Mouse (Mus musculus): ENCODE measurements at regions not wholly inside any gene's neighbourhood (a gene's known extent, or its start where the extent isn't known, plus 50 kb on each side); places are given as distances from the start of the nearest gene placed in this dataset.

DNA sequence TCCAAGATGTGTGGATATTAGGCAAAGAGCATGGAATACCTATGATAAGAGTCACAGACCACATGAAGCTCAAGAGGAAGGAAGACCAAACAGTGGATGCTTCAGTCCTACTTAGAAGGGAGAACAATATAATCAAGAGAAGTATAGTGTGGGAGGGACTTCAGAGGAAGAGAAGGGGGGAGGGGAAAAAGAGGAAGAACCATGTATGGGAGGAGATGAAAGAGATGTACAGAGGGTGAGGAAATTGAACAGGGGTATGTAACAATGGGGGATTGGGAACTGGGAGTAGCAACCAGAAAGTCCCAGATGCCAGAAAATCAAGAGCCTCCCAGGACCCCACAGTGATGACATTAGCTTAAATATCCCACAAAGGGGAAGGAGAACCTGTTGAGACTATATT is 120.2 kb upstream of the Inhba start:
- TF ChIP-seq CTCF (IDR thresholded peaks at IDR 0.05; ENCODE audit: low read depth, low read length) (no peak), POLR2A (IDR thresholded peaks at IDR 0.05; ENCODE audit: borderline replicate concordance, low read depth, low read length) (no peak)
